Mouse (Mus musculus) lung, postnatal 0 days (tissue): ENCODE measurements around the gene Igsf8. TPM values are rescaled to one million over a fixed set of nuclear protein-coding genes. Genes with fewer than 3 reads are reported as not detected.
A peak's percentile ranks its signal among the peaks of the same experiment; 100 is the strongest.

ENCODE experiments used
- ATAC-seq: fragments of 200-750 bp; cut with Nextera tagmentation; 2 replicates; pipeline ENCODE4 v1.8.0; 2017; ENCODE audit warnings: moderate library complexity
- DNase-seq: peaks from one replicate; pipeline ENCODE4 v3.0.0-alpha.2; 2016; ENCODE audit warnings: low spot score
- H3K27ac ChIP-seq: fragments of 300-500 bp; sonication (generic); 2 replicates; pipeline ENCODE4 v1.5.1; 2014; ENCODE audit warnings: antibody characterized with exemption, mild to moderate bottlenecking, low read length, mixed read lengths
- H3K27me3 ChIP-seq: fragments of 300-500 bp; sonication (generic); replicated peaks from 2 replicates; pipeline ENCODE4 v1.6.1; 2014; ENCODE audit warnings: low read length, mixed read lengths; ENCODE audit not compliant: insufficient read depth
- H3K36me3 ChIP-seq: fragments of 300-500 bp; sonication (generic); 2 replicates; pipeline ENCODE4 v1.6.1; 2014; ENCODE audit warnings: low read length, mixed read lengths; ENCODE audit not compliant: insufficient read depth
- H3K4me1 ChIP-seq: fragments of 300-500 bp; sonication (generic); 2 replicates; pipeline ENCODE4 v1.6.1; 2014; ENCODE audit warnings: antibody characterized with exemption, low read depth, low read length, mixed read lengths; ENCODE audit not compliant: insufficient read depth
- H3K4me2 ChIP-seq: fragments of 300-500 bp; sonication (generic); replicated peaks from 2 replicates; pipeline ENCODE4 v1.6.1; 2014; ENCODE audit warnings: low read depth, mild to moderate bottlenecking, low read length, moderate library complexity, mixed read lengths
- H3K4me3 ChIP-seq: fragments of 300-500 bp; sonication (generic); 2 replicates; pipeline ENCODE4 v1.5.1; 2014; ENCODE audit warnings: low read depth, low read length
- H3K9ac ChIP-seq: fragments of 300-500 bp; sonication (generic); replicated peaks from 2 replicates; pipeline ENCODE4 v1.6.1; 2014; ENCODE audit warnings: low read depth, mild to moderate bottlenecking
- H3K9me3 ChIP-seq: fragments of 300-500 bp; sonication (generic); 2 replicates; pipeline ENCODE4 v1.6.1; 2016; ENCODE audit warnings: low read length, mixed read lengths
- CTCF ChIP-seq: IDR thresholded peaks from 2 replicates; pipeline ENCODE4 v1.5.1; 2016; ENCODE audit warnings: antibody characterized with exemption, mild to moderate bottlenecking
- EP300 ChIP-seq: IDR thresholded peaks from 2 replicates; pipeline ENCODE4 v1.6.1; 2016; ENCODE audit warnings: antibody characterized with exemption, mild to moderate bottlenecking, control low read depth
- WGBS: fragments of 180-500 bp; shearing (Covaris S2); extraction: QIAGEN DNeasy Blood & Tissue Kit; methylation state at CpG from one replicate; pipeline ENCODE4 v1.1.7; 2014; 5-methylcytosine and 5-hydroxymethylcytosine counted together
- polyA plus RNA-seq: library from polyadenylated mRNA; unstranded; fragments of >200 nt; fragmentation: Nextera tagmentation; extraction: Ambion mirVana; gene quantifications from 2 replicates; pipeline ENCODE4 v1.2.1, GENCODE M21; 2015

The Igsf8 gene
- polyA plus RNA-seq, 1 experiment from 2014 or later: 30.0 TPM

DNA sequence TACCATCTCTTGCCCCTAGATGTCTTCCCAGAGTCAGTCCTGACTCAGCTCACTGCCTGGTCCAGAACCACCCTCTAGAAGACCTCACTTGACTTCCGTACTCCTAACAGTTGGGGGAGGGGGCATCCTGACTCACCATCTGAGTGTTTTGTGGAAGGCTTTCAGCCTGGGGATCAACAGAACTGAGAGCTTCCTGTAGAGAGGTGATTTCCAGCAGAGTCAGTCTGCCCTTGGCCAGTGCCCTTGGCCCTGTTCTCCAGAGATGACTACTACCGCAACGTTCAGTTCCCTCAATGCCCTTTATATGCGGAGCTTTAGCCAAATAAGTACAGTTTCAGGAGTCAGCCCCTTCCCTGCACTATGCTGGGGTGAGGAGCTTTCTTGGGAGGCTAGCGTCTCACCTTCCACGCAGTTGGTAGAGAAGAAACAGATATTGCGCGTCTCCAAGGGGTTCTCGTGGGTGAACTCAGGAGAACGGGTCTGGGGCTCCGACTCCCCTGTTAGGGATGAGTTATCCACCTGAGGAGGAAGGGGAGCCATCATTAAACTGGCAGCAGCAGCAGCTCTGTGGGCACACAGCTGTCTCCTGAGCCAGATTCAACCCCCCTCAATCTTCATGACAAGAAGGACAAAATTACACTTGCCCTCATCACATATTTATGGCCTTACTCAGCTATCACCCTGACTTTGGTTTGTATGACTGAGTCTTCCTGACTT, 27.6 kb downstream of the Igsf8 start:
- TF ChIP-seq CTCF: no peak
- H3K27me3 ChIP-seq: no peaks in the 10 kb centered on the region
- H3K9ac ChIP-seq: no peak overlapping the region
- no peak overlapping the region for H3K27ac ChIP-seq
- H3K4me3 ChIP-seq: no peak overlapping the region
- no peaks in the 10 kb centered on the region for H3K36me3 ChIP-seq
- no peak for DNase-seq
- 87% methylated on average over 11 of the region's 11 CpGs for WGBS
- ATAC-seq: no peak
- no peaks in the 10 kb centered on the region for H3K9me3 ChIP-seq
- no peak overlapping the region for H3K4me2 ChIP-seq
- no peaks in the 10 kb centered on the region for H3K4me1 ChIP-seq

DNA sequence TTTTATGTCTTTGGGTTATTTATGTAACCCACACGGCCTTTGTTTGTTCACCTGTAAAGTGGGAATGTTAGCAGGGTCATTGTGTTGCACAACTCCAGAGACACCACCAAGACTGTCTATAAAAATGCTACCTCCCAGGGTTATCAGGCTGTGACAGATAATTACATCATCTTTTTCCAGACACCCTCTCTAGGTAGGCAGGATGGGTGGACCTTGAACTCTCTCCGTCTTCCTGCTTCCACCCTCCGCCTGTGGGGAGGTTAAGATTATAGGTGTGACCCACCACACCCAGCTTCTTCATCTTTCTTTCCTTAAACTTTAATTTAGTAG, 28.1 kb downstream of the Igsf8 start:
- ATAC-seq: no peak
- no peaks in the 10 kb centered on the region for H3K36me3 ChIP-seq
- no peak overlapping the region for H3K4me3 ChIP-seq
- no peaks in the 10 kb centered on the region for H3K9me3 ChIP-seq
- no peaks in the 10 kb centered on the region for H3K27me3 ChIP-seq
- TF ChIP-seq CTCF (no peak), EP300 (no peak)
- H3K4me2 ChIP-seq: no peak overlapping the region
- no peaks in the 10 kb centered on the region for H3K4me1 ChIP-seq
- H3K9ac ChIP-seq: no peak overlapping the region
- no peak overlapping the region for H3K27ac ChIP-seq
- no peak for DNase-seq
- WGBS: 69% methylated on average over 3 of the region's 3 CpGs

DNA sequence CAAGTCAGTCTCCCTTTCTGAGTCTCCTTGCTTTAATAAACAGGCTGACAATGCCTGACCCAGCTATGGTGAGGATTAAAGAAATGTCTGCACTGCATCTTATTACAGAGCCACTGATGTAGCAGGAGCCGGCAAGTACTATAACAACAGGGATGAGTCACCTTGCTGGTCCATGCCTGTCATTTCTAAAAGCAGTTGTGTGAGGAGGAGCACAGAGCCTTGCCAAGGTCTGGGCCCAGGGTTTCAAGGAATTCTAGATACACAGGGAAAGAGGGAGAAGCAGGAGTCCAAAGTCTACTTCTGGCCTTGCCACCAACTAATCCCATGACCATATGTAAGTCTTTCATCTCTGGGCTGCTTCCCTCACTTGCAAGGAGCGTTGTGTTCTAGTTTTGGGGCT, 31.4 kb downstream of the Igsf8 start:
- no peak overlapping the region for H3K4me2 ChIP-seq
- no peak overlapping the region for H3K4me3 ChIP-seq
- ATAC-seq (no peak), DNase-seq (no peak)
- WGBS: 92% methylated on average over 2 of the region's 2 CpGs
- H3K9ac ChIP-seq: no peak overlapping the region
- TF ChIP-seq EP300: no peak
- TF ChIP-seq CTCF: no peak
- H3K4me1 ChIP-seq: peaks cover 4% of the 10 kb centered on the region; the same call in 1 of the 2 replicates
- no peaks in the 10 kb centered on the region for H3K27me3 ChIP-seq
- H3K9me3 ChIP-seq: no peaks in the 10 kb centered on the region
- H3K27ac ChIP-seq: no peak overlapping the region
- H3K36me3 ChIP-seq: no peaks in the 10 kb centered on the region

DNA sequence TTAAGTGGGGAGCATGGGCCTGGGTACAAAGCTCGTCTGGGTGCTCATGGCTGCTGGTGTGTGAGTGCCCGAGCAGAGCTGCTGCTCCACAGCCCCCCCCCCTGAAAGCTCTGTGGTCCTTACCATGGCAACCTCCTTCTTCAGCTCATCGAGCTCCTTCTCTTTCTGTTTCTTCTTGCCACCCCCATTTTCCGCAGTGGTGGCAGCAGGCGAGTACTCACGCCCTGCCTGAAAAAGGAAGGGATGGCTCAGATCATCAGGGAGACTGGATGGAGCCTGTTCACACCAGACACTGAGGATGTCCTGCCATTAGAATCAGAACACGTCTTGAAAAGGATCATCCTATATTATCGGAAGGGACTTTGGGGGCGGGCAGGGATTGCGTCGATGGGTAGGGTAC, 32.0 kb downstream of the Igsf8 start:
- H3K9ac ChIP-seq: no peak overlapping the region

DNA sequence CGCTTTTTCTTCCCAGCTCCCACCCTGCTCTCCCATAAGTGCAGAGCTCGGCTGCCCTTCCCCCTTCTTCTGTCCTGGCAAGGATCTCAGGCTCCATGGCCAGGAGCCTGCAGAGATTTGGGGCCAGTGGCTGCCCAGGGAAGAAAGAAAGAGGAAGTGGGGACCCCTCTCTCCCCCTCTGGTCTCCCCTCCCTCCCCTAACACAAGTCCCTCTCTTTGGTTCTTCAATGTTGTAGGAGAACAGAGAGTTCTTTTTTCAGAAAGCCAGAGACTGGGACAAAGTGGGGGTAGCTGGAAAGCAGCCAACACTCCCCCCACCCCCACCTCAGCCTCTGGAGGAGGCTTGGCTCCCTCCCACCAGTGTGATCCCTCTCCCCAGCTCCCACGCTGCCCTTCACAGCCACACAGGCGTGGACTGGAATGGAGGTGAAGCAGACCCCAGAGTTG, 34.3 kb downstream of the Igsf8 start:
- Histone ChIP-seq H3K27me3 (no peaks in the 10 kb centered on the region), H3K27ac (0 out of 2 replicates have a peak overlapping the region, but pooled peaks have one; percentile 32), H3K9ac (no peak overlapping the region), H3K9me3 (no peaks in the 10 kb centered on the region), H3K4me3 (peak overlapping the region; percentile 1; the same call in 1 of the 2 replicates), H3K4me2 (peak overlapping the region; percentile 43), H3K4me1 (peaks cover 4% of the 10 kb centered on the region; the same call in 1 of the 2 replicates), H3K36me3 (no peaks in the 10 kb centered on the region)
- ATAC-seq: no peak
- 37% methylated on average over 4 of the region's 4 CpGs for WGBS
- peak; percentile 17 for DNase-seq
- TF ChIP-seq EP300 (no peak), CTCF (no peak)

More for the DNA sequence above, 32.0 kb downstream of the Igsf8 start:
- peaks cover 4% of the 10 kb centered on the region; the same call in 1 of the 2 replicates for H3K4me1 ChIP-seq
- DNase-seq: no peak
- ATAC-seq: no peak
- no peak for TF ChIP-seq EP300
- no peak for TF ChIP-seq CTCF
- WGBS: 86% methylated on average over 11 of the region's 11 CpGs
- H3K36me3 ChIP-seq: no peaks in the 10 kb centered on the region
- no peak overlapping the region for H3K4me2 ChIP-seq
- no peaks in the 10 kb centered on the region for H3K9me3 ChIP-seq
- no peaks in the 10 kb centered on the region for H3K27me3 ChIP-seq
- H3K27ac ChIP-seq: no peak overlapping the region
- H3K4me3 ChIP-seq: no peak overlapping the region

DNA sequence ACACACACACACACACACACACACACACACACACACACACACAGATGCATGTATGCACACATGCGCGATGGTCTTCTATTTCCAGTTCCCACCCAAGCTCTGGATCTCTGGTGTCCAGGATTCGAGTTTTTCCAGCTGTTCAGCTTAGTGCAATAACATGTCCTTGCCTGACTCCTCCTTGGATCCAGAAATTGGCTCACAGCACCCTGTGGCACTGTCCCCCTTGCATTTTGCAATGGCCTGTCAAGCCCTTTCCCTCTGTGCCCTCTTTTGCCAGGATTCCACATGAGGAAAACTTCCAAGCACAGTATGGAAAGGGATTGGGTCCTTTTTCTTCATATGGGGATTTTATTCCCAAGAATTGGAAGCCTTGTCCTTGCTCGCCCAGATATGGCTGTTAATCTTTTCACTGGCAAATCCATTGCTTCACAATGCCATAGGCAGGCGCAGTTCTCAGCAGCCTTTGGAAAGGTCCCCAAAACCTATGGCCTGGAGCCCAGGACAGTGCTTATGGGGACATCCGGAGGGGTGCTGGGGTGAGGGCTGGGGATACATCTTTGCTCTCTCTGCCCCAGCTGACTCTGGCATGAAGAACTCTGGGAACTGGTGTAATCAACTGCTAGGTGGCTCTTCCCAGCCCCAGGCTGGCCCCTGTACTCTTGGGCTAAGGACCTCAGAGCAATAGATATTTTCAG, 35.5 kb downstream of the Igsf8 start:
- Histone ChIP-seq H3K4me2 (peak overlapping the region; percentile 43), H3K36me3 (no peaks in the 10 kb centered on the region), H3K9me3 (no peaks in the 10 kb centered on the region), H3K27me3 (no peaks in the 10 kb centered on the region), H3K9ac (no peak overlapping the region), H3K4me1 (peaks cover 4% of the 10 kb centered on the region; the same call in 1 of the 2 replicates), H3K27ac (peak overlapping the region; percentile 54), H3K4me3 (peak overlapping the region; percentile 35)
- TF ChIP-seq CTCF (no peak), EP300 (no peak)
- DNase-seq (peak; percentile 79), ATAC-seq (peak; percentile 64)
- 64% methylated on average over 6 of the region's 6 CpGs for WGBS
